Mouse (Mus musculus) heart, adult 2 months (tissue): ENCODE results near the gene Lsmem1. TPM values are rescaled to one million over a fixed set of nuclear protein-coding genes. Genes with fewer than 3 reads are reported as not detected.

Experiments used
- DNase-seq, 2 experiments: peaks; one replicate each; pipeline ENCODE4 v3.0.0; 2021
- H3K27ac ChIP-seq: fragments of 200-600 bp; 2 replicates; pipeline ENCODE4 v1.8.1; 2022
- H3K27me3 ChIP-seq: fragments of 200-500 bp; 2 replicates; pipeline ENCODE4 v1.6.1; 2012; ENCODE audit warnings: mild to moderate bottlenecking, low read length, inconsistent platforms, mixed read lengths; ENCODE audit not compliant: control insufficient read depth, insufficient read depth
- H3K36me3 ChIP-seq: fragments of 200-500 bp; 2 replicates; pipeline ENCODE4 v1.6.1; 2012; ENCODE audit warnings: low read length, inconsistent platforms; ENCODE audit not compliant: control insufficient read depth, insufficient read depth
- H3K4me1 ChIP-seq: fragments of 200-500 bp; 2 replicates; pipeline ENCODE4 v1.6.1; 2011; ENCODE audit warnings: low read length; ENCODE audit not compliant: control insufficient read depth, insufficient read depth
- H3K4me3 ChIP-seq: fragments of 200-600 bp; 2 replicates; pipeline ENCODE4 v1.8.1; 2022
- H3K79me2 ChIP-seq: fragments of 200-500 bp; replicated peaks from 2 replicates; pipeline ENCODE4 v1.6.1; 2012; ENCODE audit warnings: mild to moderate bottlenecking, inconsistent platforms, low read length, moderate library complexity, mixed read lengths; ENCODE audit not compliant: control insufficient read depth, insufficient read depth
- H3K9ac ChIP-seq: fragments of 200-500 bp; 2 replicates; pipeline ENCODE4 v1.6.1; 2012; ENCODE audit warnings: low read depth, mild to moderate bottlenecking, control low read depth, inconsistent platforms, low read length, mixed read lengths
- CTCF ChIP-seq: fragments of 200-600 bp; IDR thresholded peaks from 2 replicates; pipeline ENCODE4 v1.8.1; 2022; ENCODE audit warnings: antibody characterized with exemption, mild to moderate bottlenecking, moderate library complexity
- EP300 ChIP-seq: fragments of 200-500 bp; IDR thresholded peaks from 2 replicates; pipeline ENCODE4 v1.6.1; 2011; ENCODE audit warnings: low read depth, low read length, control low read depth; ENCODE audit not compliant: insufficient read depth
- POLR2A ChIP-seq: fragments of 200-500 bp; IDR thresholded peaks from 2 replicates; pipeline ENCODE4 v1.6.1; 2011; ENCODE audit warnings: mild to moderate bottlenecking, low read depth, low read length, control low read depth; ENCODE audit not compliant: insufficient read depth
- WGBS: fragments of 180-500 bp; shearing (Covaris S2); methylation state at CpG from one replicate; pipeline ENCODE4 v1.1.7; 2018; 5-methylcytosine and 5-hydroxymethylcytosine counted together
- intact Hi-C: fragments of 180-260 bp; cut with DNase I; formaldehyde crosslinking; loops from one replicate; pipeline ENCODE4 v1.15.1; 2025
- polyA plus RNA-seq: library from polyadenylated mRNA; depleted of rRNA; stranded (reverse); fragments of >200 nt; gene quantifications from 2 replicates; pipeline ENCODE4 v1.2.3, GENCODE M21; 2012
- total RNA-seq, 2 experiments: library from RNA; stranded (reverse); gene quantifications; 2 replicates each; pipeline ENCODE4 v1.2.3; 2021

The Lsmem1 gene
- total and polyA plus RNA-seq, 3 experiments = 22.2 to 45.4 (median 43.2) TPM

GRCm38 (mm10) chr12:40147319-40147718 is 52.0 kb downstream of the Lsmem1 start:
- no peaks in the 10 kb centered on the region for H3K79me2 ChIP-seq
- H3K4me3 ChIP-seq = no peak overlapping the region
- no peak for DNase-seq
- no peaks in the 10 kb centered on the region for H3K36me3 ChIP-seq
- no peaks in the 10 kb centered on the region for H3K4me1 ChIP-seq
- TF ChIP-seq POLR2A (no peak), CTCF (no peak), EP300 (no peak)
- H3K9ac ChIP-seq = no peak overlapping the region
- no peak overlapping the region for H3K27ac ChIP-seq
- intact Hi-C loops = no loop called here
- H3K27me3 ChIP-seq = no peaks in the 10 kb centered on the region
- 33% methylated on average over 4 of the region's 4 CpGs for WGBS

DNA sequence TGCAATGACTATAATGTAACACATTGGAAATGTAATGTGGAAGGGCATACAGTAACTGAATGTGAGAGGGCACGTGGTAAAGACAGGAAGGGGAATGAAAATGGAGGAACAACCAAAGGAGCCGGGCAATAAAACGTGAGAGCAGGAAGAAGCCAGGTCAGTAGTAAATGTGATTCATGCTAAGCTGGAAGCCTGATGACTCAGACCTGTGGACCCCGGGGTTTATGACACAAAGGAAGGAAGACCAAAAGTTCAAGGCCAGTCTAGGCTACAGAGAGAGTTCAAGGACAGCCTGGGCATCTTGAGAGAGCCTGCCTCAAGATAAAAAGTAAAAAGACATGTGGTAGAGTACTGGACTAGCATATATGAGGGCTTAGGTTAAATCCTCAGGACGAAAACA is 52.8 kb downstream of the Lsmem1 start:
- no peaks in the 10 kb centered on the region for H3K79me2 ChIP-seq
- 60% methylated on average over 5 of the region's 5 CpGs for WGBS
- no peaks in the 10 kb centered on the region for H3K36me3 ChIP-seq
- H3K27me3 ChIP-seq = no peaks in the 10 kb centered on the region
- intact Hi-C loops = no loop called here
- H3K4me3 ChIP-seq = no peak overlapping the region
- H3K27ac ChIP-seq = no peak overlapping the region
- H3K9ac ChIP-seq = no peak overlapping the region
- DNase-seq = no peak
- TF ChIP-seq POLR2A = no peak
- H3K4me1 ChIP-seq = no peaks in the 10 kb centered on the region

DNA sequence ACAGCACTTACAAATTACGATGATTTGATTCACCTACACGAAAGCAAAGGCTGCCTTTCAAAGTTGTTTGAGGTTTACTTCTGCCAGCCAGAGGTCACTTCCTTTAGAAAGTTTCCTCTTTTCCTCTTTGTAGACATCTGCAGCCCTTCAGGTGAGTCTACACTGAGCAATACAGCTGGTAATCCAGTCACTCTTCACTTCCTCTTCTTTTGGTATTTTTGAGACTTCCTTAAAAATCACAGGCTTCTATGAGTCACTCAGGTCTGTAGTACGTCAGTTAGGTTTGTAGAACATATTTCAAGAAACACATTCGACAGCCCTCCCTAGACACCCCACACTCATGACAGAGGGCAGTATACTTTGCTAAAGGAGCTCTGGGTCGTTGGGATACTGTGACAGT is 58.6 kb downstream of the Lsmem1 start:
- no peaks in the 10 kb centered on the region for H3K79me2 ChIP-seq
- TF ChIP-seq EP300 = no peak
- no peak for TF ChIP-seq POLR2A
- no peak for TF ChIP-seq CTCF
- H3K4me1 ChIP-seq = no peaks in the 10 kb centered on the region
- no peak for DNase-seq
- no peaks in the 10 kb centered on the region for H3K27me3 ChIP-seq
- 61% methylated on average over 5 of the region's 5 CpGs for WGBS
- intact Hi-C loops = no loop called here
- no peak overlapping the region for H3K9ac ChIP-seq
- H3K36me3 ChIP-seq = no peaks in the 10 kb centered on the region
- no peak overlapping the region for H3K27ac ChIP-seq
- H3K4me3 ChIP-seq = no peak overlapping the region

DNA sequence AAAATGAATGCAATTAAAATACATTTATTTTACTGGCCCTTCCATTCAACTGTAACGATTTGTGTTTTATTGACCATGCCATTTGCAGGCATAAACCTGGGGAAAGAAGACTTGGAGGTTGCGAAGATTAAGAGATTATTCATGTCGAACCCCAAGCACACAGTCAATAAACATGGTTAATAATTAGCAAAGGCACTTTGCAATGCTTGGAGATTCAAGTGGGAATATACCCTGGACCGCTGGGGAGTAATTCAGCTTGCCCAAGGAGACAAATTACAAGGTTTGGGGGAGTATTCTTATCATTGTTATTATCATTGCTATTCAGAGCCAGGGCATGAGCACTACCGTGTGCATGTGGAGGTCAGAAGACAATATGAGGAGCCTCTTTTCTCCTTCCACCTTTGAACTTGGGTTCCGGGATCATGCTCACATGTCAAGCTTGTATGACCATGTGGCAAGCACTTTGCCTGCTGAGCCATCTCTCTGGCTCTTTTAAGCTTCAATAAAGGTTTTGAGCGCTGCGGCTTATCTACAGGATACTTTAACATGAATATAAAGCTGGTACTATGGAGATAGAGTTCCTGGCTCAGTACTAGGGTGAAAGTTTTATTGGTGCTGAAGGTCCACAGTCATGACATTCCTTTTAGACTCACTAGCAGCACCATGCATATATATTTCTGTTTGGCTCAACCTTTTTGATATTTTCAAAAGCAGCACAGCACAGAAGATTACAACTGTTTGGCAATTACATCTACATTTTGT is 59.6 kb downstream of the Lsmem1 start:
- Histone ChIP-seq H3K36me3 (no peaks in the 10 kb centered on the region), H3K4me1 (no peaks in the 10 kb centered on the region), H3K79me2 (no peaks in the 10 kb centered on the region), H3K27me3 (no peaks in the 10 kb centered on the region), H3K9ac (no peak overlapping the region), H3K4me3 (no peak overlapping the region), H3K27ac (no peak overlapping the region)
- intact Hi-C loops = no loop called here
- TF ChIP-seq CTCF (no peak), EP300 (no peak), POLR2A (no peak)
- 88% methylated on average over 8 of the region's 8 CpGs for WGBS
- DNase-seq = no peak

GRCm38 (mm10) chr12:40134529-40134928 is 64.8 kb downstream of the Lsmem1 start:
- Histone ChIP-seq H3K27me3 (peaks cover 3% of the 10 kb centered on the region), H3K4me1 (no peaks in the 10 kb centered on the region), H3K36me3 (no peaks in the 10 kb centered on the region), H3K79me2 (no peaks in the 10 kb centered on the region), H3K27ac (no peak overlapping the region), H3K9ac (no peak overlapping the region), H3K4me3 (no peak overlapping the region)
- intact Hi-C loops = no loop called here
- WGBS = 49% methylated on average over 11 of the region's 11 CpGs
- TF ChIP-seq EP300 (no peak), POLR2A (no peak), CTCF (no peak)
- DNase-seq = no peak

DNA sequence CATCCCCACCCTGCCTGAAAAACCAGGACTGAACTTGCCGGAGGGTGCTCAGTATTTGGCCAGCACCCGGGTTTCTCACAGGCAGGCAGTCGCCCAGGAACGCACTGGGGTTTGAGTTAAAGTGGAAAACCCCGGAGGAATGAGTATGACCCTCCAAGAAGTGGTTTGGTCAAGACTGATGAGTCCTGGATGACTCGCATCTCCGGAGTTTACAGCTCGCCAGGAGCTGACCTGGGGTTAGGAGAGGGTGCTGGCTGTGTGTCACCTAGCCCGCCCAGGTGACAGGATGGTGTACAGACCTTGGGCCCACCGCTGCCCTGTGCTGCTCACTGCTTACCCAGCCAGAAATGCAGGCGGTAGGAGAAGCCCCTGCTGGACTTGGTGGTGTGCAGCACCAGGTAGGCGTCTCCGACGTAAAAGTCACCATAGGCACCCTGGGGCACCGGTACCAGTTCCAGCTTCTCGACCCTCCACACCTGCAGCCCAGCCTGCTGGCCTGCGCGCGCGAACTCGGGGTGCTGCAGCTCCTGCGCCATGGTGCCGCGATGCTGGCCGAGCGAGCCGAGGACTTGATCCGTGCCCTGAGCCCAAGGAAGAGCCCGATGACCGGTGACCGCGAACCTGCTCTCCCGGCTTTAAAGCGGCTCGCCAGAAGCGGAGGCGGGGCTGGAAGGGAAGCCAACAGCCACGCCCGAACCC is 65.6 kb downstream of the Lsmem1 start, which contains the start of gene Scin:
Gene Scin, minus strand, starts transcription at position 656 of the 699 bp plus-strand sequence.
- intact Hi-C loops = no loop called here
- peak in 1 of 2 experiments; percentile 22 for DNase-seq

More for the DNA sequence above, 65.6 kb downstream of the Lsmem1 start, which contains the start of gene Scin:
- no peak within 1 kb of the TSS for H3K9ac ChIP-seq
- no peaks in the 10 kb centered on the region for H3K79me2 ChIP-seq
- peaks cover 3% of the 10 kb centered on the region for H3K27me3 ChIP-seq
- H3K36me3 ChIP-seq = no peaks in the 10 kb centered on the region
- WGBS = 5% methylated on average over 39 of the region's 39 CpGs
- H3K4me1 ChIP-seq = no peaks in the 10 kb centered on the region
- H3K4me3 ChIP-seq = peak within 1 kb of the TSS; percentile 28
- H3K27ac ChIP-seq = no peak within 1 kb of the TSS
- TF ChIP-seq CTCF = no peak
- TF ChIP-seq POLR2A = no peak
- TF ChIP-seq EP300 = no peak
